Mouse (Mus musculus) heart, postnatal 0 days (tissue): Measurements from ENCODE around the gene Phactr2. TPM values are rescaled to one million over a fixed set of nuclear protein-coding genes. Genes with fewer than 3 reads are reported as not detected.

Experiments used
- ATAC-seq: fragments of 200-750 bp; cut with Nextera tagmentation; 2 replicates; pipeline ENCODE4 v1.8.0; 2017; ENCODE audit warnings: low read depth, moderate number of reproducible peaks, moderate library complexity; ENCODE audit not compliant: insufficient read depth
- DNase-seq: peaks from one replicate; pipeline ENCODE4 v3.0.0-alpha.2; 2016; ENCODE audit warnings: low spot score
- H3K27ac ChIP-seq: fragments of 300-500 bp; sonication (generic); 2 replicates; pipeline ENCODE4 v1.5.1; 2014; ENCODE audit warnings: low read depth, mild to moderate bottlenecking
- H3K27me3 ChIP-seq: fragments of 300-500 bp; sonication (generic); 2 replicates; pipeline ENCODE4 v1.6.1; 2014; ENCODE audit warnings: low read length, mixed read lengths; ENCODE audit not compliant: control insufficient read depth, insufficient read depth
- H3K36me3 ChIP-seq: fragments of 300-500 bp; sonication (generic); replicated peaks from 2 replicates; pipeline ENCODE4 v1.6.1; 2014; ENCODE audit warnings: low read length, mixed read lengths; ENCODE audit not compliant: control insufficient read depth, insufficient read depth
- H3K4me1 ChIP-seq: fragments of 300-500 bp; sonication (generic); 2 replicates; pipeline ENCODE4 v1.6.1; 2014; ENCODE audit warnings: antibody characterized with exemption; ENCODE audit not compliant: control insufficient read depth, insufficient read depth
- H3K4me2 ChIP-seq: fragments of 300-500 bp; sonication (generic); 2 replicates; pipeline ENCODE4 v1.6.1; 2014; ENCODE audit warnings: low read depth, mild to moderate bottlenecking, low read length, moderate library complexity
- H3K4me3 ChIP-seq: fragments of 300-500 bp; sonication (generic); 2 replicates; pipeline ENCODE4 v1.5.1; 2014; ENCODE audit warnings: low read depth, low read length
- H3K9ac ChIP-seq: fragments of 300-500 bp; sonication (generic); replicated peaks from 2 replicates; pipeline ENCODE4 v1.6.1; 2014; ENCODE audit warnings: low read depth, low read length, mixed read lengths
- H3K9me3 ChIP-seq: fragments of 300-500 bp; sonication (generic); replicated peaks from 2 replicates; pipeline ENCODE4 v1.6.1; 2016; ENCODE audit warnings: low read length; ENCODE audit not compliant: control insufficient read depth
- CTCF ChIP-seq: IDR thresholded peaks from 2 replicates; pipeline ENCODE4 v1.5.1; 2016; ENCODE audit warnings: antibody characterized with exemption, control low read depth, low read depth
- EP300 ChIP-seq: IDR thresholded peaks from 2 replicates; pipeline ENCODE4 v1.6.1; 2016; ENCODE audit warnings: antibody characterized with exemption, low read depth
- WGBS: fragments of 180-500 bp; shearing (Covaris S2); extraction: QIAGEN DNeasy Blood & Tissue Kit; methylation state at CpG from one replicate; pipeline ENCODE4 v1.1.7; 2014; 5-methylcytosine and 5-hydroxymethylcytosine counted together
- polyA plus RNA-seq: library from polyadenylated mRNA; unstranded; fragments of >200 nt; fragmentation: Nextera tagmentation; extraction: Ambion mirVana; gene quantifications from 2 replicates; pipeline ENCODE4 v1.2.1, GENCODE M21; 2015
- total RNA-seq: library from RNA; depleted of rRNA; stranded (reverse); fragments of >200 nt; gene quantifications from 2 replicates; pipeline ENCODE4 v1.2.3, GENCODE M21; 2014; ENCODE audit warnings: low replicate concordance

Gene Phactr2
- total and polyA plus RNA-seq, 2 experiments from 2014 or later, result 39.6 to 51.1 TPM

DNA sequence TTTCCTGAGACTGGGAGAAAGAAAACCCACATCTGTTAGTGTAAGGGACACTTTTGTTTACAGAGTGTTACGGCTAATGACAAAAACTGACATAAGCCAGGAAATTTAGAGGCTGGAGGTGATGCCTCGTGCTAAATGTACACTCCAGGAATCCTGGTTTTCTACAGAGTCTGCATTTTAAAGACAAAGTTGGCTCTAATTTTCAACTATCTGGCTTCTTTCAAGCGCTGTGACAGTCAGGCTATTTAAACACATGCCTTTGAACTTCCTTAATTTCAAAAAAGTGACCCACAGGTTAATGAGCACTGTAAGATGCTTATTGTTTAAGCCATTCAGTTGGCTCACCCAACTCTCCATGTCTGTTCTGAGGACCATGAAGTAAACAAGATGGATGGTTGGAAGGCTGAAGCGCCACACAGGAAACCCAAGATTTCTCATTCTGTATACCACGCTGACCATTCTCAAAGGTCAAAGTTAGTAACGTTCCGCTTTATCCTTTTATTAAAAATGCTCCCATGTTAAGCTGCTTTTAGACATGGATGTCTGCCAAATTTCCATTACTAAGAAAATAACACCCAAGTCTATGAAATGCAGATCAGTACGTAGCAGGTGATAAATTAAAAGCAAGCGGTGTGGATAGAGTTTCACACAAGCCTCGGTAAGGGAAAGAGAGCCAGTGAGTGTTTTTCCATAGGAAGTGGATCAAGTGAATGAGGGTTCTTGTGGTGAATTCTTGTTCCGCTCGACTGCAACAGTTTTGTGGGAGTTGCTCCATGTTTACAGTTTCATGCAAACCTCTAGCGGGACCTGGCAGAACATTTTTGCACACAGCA is 97.6 kb downstream of the Phactr2 start:
- Histone ChIP-seq H3K9me3 (no peaks in the 10 kb centered on the region), H3K4me1 (peaks cover 6% of the 10 kb centered on the region; the same call in 1 of the 2 replicates), H3K36me3 (no peaks in the 10 kb centered on the region), H3K4me2 (no peak overlapping the region), H3K4me3 (no peak overlapping the region), H3K27me3 (no peaks in the 10 kb centered on the region), H3K9ac (no peak overlapping the region), H3K27ac (no peak overlapping the region)
- ATAC-seq, result no peak
- TF ChIP-seq EP300, result no peak
- TF ChIP-seq CTCF, result no peak
- DNase-seq, result no peak
- 63% methylated on average over 13 of the region's 13 CpGs for WGBS

DNA sequence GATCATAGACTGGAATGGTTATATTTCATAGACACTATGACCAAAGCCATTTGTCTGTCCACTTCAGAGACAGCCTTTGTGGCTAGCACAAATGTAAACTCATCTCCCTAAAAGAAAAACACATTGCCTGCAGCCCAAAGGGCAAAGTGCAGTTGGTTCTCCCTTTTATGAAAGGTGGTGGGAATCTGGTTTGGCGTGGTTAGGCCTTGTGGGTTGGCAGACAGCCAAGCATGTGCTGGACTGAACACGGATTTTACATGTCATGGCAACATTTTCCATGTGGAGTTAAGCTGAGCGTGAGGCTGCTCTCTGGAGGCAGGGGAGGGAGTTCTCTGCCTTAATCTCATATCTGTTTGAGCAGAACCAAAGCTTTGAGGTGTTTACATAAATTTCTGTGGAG is 98.4 kb downstream of the Phactr2 start:
- no peak overlapping the region for H3K27ac ChIP-seq
- H3K4me3 ChIP-seq, result no peak overlapping the region
- WGBS, result 42% methylated on average over 3 of the region's 3 CpGs
- H3K4me1 ChIP-seq, result peaks cover 6% of the 10 kb centered on the region; the same call in 1 of the 2 replicates
- no peaks in the 10 kb centered on the region for H3K9me3 ChIP-seq
- no peaks in the 10 kb centered on the region for H3K36me3 ChIP-seq
- H3K27me3 ChIP-seq, result no peaks in the 10 kb centered on the region
- no peak for DNase-seq
- TF ChIP-seq CTCF, result no peak
- no peak for TF ChIP-seq EP300
- H3K4me2 ChIP-seq, result no peak overlapping the region
- no peak for ATAC-seq
- no peak overlapping the region for H3K9ac ChIP-seq

DNA sequence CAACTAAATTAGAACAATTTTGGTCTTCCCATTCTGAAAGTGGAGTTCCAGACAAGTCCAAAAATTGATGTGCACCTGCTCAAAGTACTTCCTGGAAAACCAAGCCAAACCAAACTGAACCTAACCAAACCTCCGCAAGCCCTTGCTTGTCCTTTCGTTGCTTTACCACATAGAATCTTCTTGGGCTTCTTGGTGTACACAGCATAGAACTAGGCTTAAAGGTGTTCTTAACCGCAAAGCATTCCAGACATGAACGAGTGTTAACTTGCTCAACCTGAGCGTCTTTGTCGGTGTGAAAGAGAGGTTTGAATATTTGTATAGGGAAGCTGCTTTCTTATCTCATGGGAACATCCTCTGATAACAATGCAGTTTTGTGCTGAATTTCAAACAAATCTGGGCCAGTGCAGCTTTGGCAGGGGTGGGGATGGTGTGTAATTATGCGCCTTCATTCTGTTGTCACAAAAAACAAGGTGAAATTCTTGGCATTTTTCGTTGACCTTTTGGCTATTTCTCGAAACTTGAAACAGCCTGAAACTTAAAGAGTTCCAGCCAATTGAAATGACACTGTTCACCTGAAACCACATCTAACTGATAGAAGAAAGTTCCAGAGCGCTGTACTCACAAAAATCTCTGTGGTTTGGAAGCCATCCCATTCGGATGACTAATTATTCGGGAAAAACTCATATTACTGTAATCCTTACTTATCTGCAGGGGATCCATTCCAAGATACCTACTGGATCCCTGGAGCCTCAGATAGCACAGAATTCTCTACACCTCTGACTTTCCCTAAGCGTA is 104.4 kb downstream of the Phactr2 start:
- H3K9me3 ChIP-seq, result no peaks in the 10 kb centered on the region
- ATAC-seq, result no peak
- TF ChIP-seq EP300 (no peak), CTCF (no peak)

DNA sequence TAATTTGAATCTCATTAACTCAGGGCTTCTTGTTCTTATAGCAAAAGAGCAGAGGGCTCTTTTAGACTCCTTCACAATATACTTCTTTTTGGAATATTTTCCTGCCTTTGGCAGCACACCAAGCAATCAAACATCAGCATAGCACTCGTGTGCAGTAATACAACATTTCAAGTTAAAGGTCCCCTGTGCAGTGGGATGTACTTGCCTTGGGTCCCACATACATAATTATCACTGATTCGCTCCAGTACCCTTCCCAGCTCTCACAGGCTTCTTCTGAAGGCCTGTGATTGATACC is 110.0 kb downstream of the Phactr2 start:
- H3K9me3 ChIP-seq, result no peaks in the 10 kb centered on the region
- WGBS, result 70% methylated on average over 2 of the region's 2 CpGs
- DNase-seq (no peak), ATAC-seq (no peak)
- no peak for TF ChIP-seq EP300
- no peak for TF ChIP-seq CTCF
- H3K9ac ChIP-seq, result no peak overlapping the region
- no peak overlapping the region for H3K27ac ChIP-seq
- H3K36me3 ChIP-seq, result no peaks in the 10 kb centered on the region
- H3K4me2 ChIP-seq, result no peak overlapping the region
- no peak overlapping the region for H3K4me3 ChIP-seq
- H3K4me1 ChIP-seq, result peaks cover 6% of the 10 kb centered on the region; the same call in 1 of the 2 replicates
- H3K27me3 ChIP-seq, result no peaks in the 10 kb centered on the region

More for the DNA sequence above, 104.4 kb downstream of the Phactr2 start:
- Histone ChIP-seq H3K4me2 (no peak overlapping the region), H3K4me3 (no peak overlapping the region), H3K27me3 (no peaks in the 10 kb centered on the region), H3K9ac (no peak overlapping the region), H3K4me1 (peaks cover 12% of the 10 kb centered on the region), H3K36me3 (no peaks in the 10 kb centered on the region), H3K27ac (no peak overlapping the region)
- whole genome bisulfite sequencing, result 67% methylated on average over 13 of the region's 13 CpGs
- no peak for DNase-seq

DNA sequence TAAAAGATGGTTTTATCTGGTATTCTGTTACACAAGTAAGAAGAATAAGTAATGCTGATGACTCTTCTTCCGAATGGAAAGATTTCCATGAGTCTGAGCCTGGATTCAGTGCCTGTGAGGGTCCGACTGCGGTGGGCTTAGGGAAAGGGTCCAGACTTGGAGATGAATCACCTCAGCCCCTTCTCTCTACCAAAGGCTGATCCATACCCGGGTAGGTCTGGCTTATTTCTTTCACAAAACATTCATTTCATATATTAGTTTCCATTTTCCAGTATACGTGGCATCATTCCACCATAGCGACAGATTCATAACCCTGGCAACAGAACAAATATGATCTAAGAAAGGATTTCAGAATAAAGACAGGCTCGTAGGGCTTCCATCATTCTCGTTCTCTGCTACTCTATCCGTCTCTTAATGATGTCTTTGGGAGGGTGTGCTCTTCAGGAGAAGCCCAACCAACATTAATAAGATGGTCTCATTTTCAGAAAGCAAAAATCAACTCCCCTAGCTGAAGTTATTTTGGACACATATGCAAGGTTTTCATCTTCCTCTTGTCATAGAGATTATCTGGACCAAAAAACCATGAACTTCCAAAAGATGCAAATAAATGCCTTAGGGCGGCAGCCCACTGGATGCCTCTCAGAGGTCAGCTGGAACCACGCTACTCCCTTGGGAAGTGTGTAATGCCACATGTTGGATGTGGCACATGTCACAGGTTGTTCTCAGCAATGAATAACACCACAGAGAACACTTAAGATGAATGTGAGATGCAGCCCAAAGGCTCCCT is 110.5 kb downstream of the Phactr2 start:
- 73% methylated on average over 11 of the region's 11 CpGs for WGBS
- Histone ChIP-seq H3K27me3 (no peaks in the 10 kb centered on the region), H3K27ac (0 out of 2 replicates have a peak overlapping the region, but pooled peaks have one; percentile 30), H3K4me2 (no peak overlapping the region), H3K4me3 (no peak overlapping the region), H3K36me3 (no peaks in the 10 kb centered on the region), H3K9ac (no peak overlapping the region), H3K9me3 (no peaks in the 10 kb centered on the region), H3K4me1 (peaks cover 8% of the 10 kb centered on the region; the same call in 1 of the 2 replicates)
- TF ChIP-seq EP300, result no peak
- no peak for TF ChIP-seq CTCF
- no peak for DNase-seq
- no peak for ATAC-seq
